Mouse (Mus musculus): ENCODE measurements around the gene Usp43. TPM values are rescaled to one million over a fixed set of nuclear protein-coding genes. Genes with fewer than 3 reads are reported as not detected.

The Usp43 gene
- polyA plus RNA-seq (2016; fragmentation: Nextera tagmentation; extraction: Ambion mirVana), result 0.64 and 0.77 TPM in 2 replicates

DNA sequence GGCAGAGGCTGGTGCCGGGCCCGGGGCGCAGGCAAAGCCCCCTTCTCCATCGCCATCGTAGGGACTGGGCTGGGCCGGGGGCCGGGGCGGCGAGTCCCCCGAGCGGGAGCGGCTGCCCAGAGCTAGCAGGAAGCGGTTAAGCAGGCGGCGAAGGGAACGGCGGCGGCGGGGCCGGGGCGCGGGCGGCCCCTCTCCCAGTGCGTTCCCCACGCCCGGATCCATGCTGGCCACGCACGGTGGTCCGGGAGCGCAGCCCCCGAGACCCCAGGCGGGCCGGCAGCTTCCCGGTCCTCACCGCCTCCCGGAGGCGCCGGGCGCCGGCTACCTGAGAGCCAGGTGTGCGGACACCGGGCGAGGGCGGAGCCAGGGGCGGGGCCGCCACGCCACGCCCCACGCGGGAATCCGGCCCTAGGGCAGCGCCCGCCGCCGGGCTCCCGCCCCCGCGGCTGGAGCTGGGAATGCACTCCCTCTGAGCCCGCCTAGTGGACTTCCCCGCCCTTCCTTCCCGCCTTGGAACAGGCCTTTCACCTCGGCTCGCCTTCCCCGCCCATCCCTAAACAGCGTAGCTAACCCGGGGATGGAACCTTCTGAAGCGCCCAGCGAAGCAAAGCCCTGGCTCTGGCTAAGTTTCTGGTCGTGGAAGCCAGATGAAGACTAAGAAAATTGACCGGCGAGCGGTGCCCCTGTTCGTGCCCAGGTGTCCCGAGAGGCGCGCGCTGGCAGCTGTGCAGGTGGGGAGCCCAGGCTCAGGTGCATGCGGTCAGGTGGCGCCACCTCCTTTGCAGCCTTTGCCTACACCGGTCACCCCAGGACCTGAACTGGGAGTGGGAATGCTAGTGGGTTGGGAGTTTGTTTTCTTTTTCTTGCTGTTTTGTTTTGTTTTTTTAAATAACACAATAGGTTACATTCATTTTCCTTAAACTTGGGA is at the start of gene Usp43:
Gene Usp43, minus strand, starts transcription at position 327 of the 928 bp plus-strand sequence.
- Histone ChIP-seq H3K4me1 (peaks cover 17% of the 10 kb centered on the region), H3K27ac (no peak within 1 kb of the TSS), H3K4me2 (peak within 1 kb of the TSS; percentile 100), H3K27me3 (peaks cover 39% of the 10 kb centered on the region), H3K9me3 (no peaks in the 10 kb centered on the region), H3K9ac (peak within 1 kb of the TSS; percentile 69), H3K36me3 (replicated peaks) (no peaks in the 10 kb centered on the region), H3K4me3 (replicated peaks) (peak within 1 kb of the TSS; percentile 78)
- WGBS, result under 1% methylated on average over 79 of the region's 80 CpGs
- peak; percentile 63; the same call in 1 of the 2 replicates for ATAC-seq (ENCODE audit: low FRiP score)

DNA sequence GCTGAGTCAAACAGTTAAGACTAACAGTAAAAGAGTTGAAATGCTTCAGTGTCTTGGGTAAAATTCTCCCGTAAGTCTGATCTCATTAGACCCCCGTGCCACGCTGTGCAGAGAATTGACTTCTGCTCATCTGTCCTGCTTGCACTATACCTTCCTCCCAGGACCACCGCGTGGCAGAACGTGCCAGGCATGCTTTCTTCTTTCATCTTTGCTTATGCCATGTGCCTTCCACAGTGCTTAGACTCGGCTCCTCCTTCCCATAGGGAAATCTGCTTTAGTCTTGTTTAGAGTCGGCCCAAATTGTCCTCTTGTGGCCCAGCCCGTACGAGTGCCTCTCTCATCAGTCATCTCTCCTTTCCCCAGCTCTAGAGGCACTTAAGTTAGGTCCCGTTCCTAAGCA is 45.9 kb upstream of the Usp43 start:
- H3K36me3 ChIP-seq (replicated peaks), result peaks cover 17% of the 10 kb centered on the region
- H3K9me3 ChIP-seq, result no peaks in the 10 kb centered on the region
- WGBS, result 73% methylated on average over 11 of the region's 11 CpGs
- H3K4me3 ChIP-seq (replicated peaks), result no peak overlapping the region
- no peak overlapping the region for H3K4me2 ChIP-seq
- H3K27me3 ChIP-seq, result no peaks in the 10 kb centered on the region
- no peak overlapping the region for H3K27ac ChIP-seq
- H3K4me1 ChIP-seq, result peaks cover 20% of the 10 kb centered on the region
- no peak overlapping the region for H3K9ac ChIP-seq
- no peak for ATAC-seq (ENCODE audit: low FRiP score)

DNA sequence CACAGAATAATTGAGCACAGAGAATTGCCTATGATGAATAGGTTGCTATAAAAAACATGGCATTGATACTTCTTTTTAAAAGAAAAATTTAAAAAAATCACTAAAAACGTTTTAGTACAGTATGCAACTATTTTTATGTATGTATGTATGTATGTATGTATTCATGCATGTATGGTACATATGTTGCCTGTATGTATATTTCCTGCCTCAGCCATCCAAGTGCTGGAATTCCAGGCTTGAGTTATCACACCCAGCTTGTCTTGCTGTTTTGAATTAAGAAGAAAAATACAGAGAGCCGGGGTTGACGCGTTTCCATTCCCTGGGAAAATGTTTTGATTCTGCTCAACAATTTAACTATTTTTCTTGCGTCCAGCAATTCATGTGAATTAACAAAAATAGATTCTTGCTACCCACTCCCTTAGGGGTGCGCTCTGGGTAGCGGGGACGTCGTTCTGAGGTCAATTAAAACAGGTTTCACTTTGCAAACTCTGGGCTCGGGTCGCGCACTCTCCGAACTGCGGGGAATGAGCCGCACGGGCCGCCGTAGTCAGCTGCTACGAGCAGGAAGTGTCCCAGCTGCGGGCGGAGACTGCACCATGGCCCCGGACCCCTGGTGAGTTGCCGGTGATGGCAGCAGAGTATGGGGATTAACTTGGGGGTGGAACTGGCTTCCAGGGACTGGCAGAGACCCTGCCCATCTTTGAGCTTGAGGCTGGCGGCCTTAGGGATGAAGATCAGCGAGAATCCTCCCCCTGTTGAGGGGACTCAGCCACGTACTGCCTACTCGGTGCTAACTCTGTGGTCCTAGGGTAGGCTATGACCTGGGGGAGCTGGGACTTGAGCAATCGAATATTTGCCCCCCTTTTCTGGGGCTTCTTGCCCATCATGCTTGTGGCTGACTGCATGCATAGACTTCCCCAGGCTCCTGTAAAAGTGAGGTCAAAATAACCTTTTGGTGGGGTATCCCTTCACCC is 44.2 kb upstream of the Usp43 start, which contains the start of gene Stx8:
Gene Stx8, plus strand, starts transcription at position 289 of the 974 bp plus-strand sequence.
- Histone ChIP-seq H3K27ac (no peak within 1 kb of the TSS), H3K4me2 (peak within 1 kb of the TSS; percentile 89), H3K9me3 (no peaks in the 10 kb centered on the region), H3K4me1 (peaks cover 20% of the 10 kb centered on the region), H3K9ac (peak within 1 kb of the TSS; percentile 66), H3K4me3 (replicated peaks) (peak within 1 kb of the TSS; percentile 63), H3K36me3 (replicated peaks) (peaks cover 10% of the 10 kb centered on the region; the same call in 1 of the 2 replicates), H3K27me3 (no peaks in the 10 kb centered on the region)
- WGBS, result under 1% methylated on average over 28 of the region's 28 CpGs
- ATAC-seq (ENCODE audit: low FRiP score), result peak; percentile 88

DNA sequence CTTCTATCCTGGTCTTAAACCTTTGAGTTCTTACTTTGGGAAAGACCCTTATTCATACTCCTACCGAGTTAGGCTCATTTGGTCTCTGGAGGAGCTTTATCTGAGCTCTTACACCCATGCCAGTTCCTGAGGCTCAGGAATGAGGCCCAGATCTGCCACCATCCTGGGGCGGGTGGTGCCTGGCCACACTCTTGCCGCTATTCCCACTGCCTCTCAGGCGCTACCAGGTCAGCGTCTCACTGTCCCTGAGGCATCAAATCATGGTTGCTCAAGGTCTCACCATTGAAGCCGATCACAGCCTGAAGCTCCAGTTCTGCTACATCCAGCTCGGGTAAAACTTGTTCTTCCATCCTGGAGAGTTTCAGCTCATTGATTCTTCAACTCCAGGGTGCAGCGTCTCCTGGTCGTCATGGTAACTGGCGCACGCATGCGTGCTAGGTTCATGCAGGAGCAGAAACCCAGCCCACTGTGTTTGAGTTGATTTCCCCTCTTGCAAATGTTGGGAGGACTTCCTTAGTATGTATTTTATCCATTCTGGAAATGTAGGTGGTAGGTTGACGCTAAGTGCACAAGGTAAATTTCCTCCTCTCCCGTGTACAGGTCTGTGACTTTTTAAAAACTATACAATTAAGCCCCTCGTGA is 43.4 kb upstream of the Usp43 start, which contains the start of gene Cfap52:
Gene Cfap52, minus strand, starts transcription at position 410 of the 642 bp plus-strand sequence.
- Histone ChIP-seq H3K27me3 (no peaks in the 10 kb centered on the region), H3K4me1 (peaks cover 20% of the 10 kb centered on the region), H3K4me3 (replicated peaks) (peak within 1 kb of the TSS; percentile 63), H3K9me3 (no peaks in the 10 kb centered on the region), H3K36me3 (replicated peaks) (peaks cover 3% of the 10 kb centered on the region; the same call in 1 of the 2 replicates), H3K4me2 (peak within 1 kb of the TSS; percentile 89), H3K9ac (peak within 1 kb of the TSS; percentile 66), H3K27ac (no peak within 1 kb of the TSS)
- 8% methylated on average over 15 of the region's 15 CpGs for WGBS
- ATAC-seq (ENCODE audit: low FRiP score), result peak; percentile 82

DNA sequence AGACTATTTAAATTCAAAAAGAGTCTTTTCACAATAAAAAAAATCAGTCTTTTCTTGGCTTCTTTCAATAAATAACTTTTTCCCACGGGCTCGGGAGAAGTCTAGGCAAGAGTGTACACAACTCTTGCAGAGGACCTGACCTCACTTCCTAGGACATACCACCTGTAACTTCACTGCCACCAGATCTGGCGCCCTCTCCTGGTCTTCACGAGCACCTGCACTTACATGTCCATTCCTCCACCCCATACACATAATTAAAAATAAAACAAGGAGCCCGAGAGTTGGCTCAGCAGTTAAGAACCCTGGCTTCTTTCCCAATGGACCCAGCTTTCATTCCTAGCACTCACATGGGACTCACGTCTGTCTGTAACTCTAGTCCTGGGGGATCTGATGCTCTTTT is 42.2 kb upstream of the Usp43 start:
- peaks cover 20% of the 10 kb centered on the region for H3K4me1 ChIP-seq
- WGBS, result 76% methylated on average over 6 of the region's 6 CpGs
- H3K9ac ChIP-seq, result no peak overlapping the region
- H3K27me3 ChIP-seq, result no peaks in the 10 kb centered on the region
- H3K9me3 ChIP-seq, result no peaks in the 10 kb centered on the region
- no peak overlapping the region for H3K27ac ChIP-seq
- no peak for ATAC-seq (ENCODE audit: low FRiP score)
- H3K36me3 ChIP-seq (replicated peaks), result no peaks in the 10 kb centered on the region
- no peak overlapping the region for H3K4me2 ChIP-seq
- H3K4me3 ChIP-seq (replicated peaks), result no peak overlapping the region

DNA sequence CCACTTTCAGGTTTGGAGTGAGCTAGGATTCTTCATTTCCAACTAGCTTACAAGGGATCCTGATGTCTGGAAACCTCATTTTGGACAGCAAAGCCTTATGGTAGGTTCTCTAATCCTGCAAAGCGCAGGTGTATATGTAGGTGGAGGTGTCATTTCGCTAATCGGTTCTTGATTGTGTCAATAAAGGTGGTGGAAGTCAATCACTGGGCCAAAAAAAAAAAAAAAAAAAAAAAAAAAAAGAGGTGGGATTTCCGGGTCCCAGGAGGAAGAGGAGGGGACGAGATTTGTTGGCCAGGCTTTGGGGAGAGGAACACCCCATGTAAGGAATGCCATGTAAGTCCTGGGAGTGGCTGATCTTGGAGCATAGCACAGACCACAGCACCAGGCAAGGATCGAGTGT is 32.5 kb upstream of the Usp43 start:
- no peaks in the 10 kb centered on the region for H3K4me1 ChIP-seq
- WGBS, result 90% methylated on average over 6 of the region's 6 CpGs
- H3K27ac ChIP-seq, result no peak overlapping the region
- H3K36me3 ChIP-seq (replicated peaks), result no peaks in the 10 kb centered on the region
- no peak overlapping the region for H3K4me2 ChIP-seq
- no peaks in the 10 kb centered on the region for H3K9me3 ChIP-seq
- no peaks in the 10 kb centered on the region for H3K27me3 ChIP-seq
- H3K4me3 ChIP-seq (replicated peaks), result no peak overlapping the region
- ATAC-seq (ENCODE audit: low FRiP score), result no peak
- H3K9ac ChIP-seq, result no peak overlapping the region

DNA sequence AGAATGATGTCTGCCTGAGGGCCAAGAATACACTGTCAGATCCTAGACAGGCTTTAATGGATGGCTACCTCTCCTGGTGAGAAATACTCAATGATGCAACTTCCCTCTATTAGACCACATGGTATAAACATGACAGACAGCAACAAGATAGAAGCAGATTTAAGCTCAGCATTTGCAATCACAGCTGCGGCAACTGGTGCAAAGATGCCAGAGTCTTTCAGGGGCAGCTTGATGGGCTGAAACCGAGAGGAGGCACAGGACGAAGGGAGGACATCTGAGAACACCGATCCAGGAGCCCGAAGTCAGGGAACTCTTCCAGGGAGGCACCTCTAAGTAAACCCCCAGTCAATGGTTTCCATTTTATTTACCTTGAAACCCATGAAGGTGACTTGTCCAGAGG is 31.7 kb upstream of the Usp43 start:
- no peaks in the 10 kb centered on the region for H3K9me3 ChIP-seq
- 91% methylated on average over 5 of the region's 5 CpGs for WGBS
- H3K4me1 ChIP-seq, result no peaks in the 10 kb centered on the region
- no peak overlapping the region for H3K4me3 ChIP-seq (replicated peaks)
- H3K27me3 ChIP-seq, result no peaks in the 10 kb centered on the region
- no peak overlapping the region for H3K4me2 ChIP-seq
- H3K9ac ChIP-seq, result no peak overlapping the region
- H3K36me3 ChIP-seq (replicated peaks), result no peaks in the 10 kb centered on the region
- no peak for ATAC-seq (ENCODE audit: low FRiP score)
- H3K27ac ChIP-seq, result no peak overlapping the region

DNA sequence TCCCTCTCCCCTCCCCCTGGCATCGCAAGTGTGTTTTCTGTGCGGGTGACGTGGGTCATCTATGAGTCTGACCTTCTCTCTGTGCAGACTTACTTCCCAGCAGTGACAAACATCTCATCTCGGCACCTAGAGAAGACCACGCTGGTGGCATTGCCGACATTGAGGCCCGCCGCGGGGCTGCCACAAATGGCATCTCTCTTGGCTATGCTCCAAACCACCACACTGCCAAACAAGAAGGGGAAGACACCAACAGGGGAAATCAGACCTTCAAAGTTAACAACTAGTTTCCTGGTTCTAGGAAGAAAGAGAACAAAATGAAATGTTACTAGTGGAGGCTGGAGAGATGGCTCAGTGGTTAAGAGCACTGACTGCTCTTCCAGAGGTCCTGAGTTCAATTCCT is 27.5 kb upstream of the Usp43 start:
- WGBS, result 87% methylated on average over 9 of the region's 9 CpGs

DNA sequence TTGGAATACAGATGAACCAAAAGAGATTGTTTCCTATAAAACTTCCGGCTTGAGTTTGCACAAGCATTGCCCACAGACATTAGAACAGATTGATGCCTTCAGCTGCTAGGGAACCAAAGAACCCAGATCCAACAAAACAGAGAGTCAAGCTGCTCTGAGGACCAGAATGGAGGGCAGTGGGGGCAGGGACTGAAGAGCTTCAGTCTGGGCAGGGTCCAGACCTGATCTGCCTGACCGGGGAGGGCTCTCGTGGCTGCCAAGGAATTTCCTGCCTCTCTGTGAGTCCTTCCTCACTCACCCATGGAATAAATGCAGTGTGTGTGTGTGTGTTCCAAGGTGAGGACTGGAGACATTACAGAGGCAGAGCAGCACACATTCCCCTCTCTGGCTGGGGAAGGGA is 26.3 kb upstream of the Usp43 start:
- H3K27me3 ChIP-seq, result no peaks in the 10 kb centered on the region
- H3K4me3 ChIP-seq (replicated peaks), result no peak overlapping the region
- H3K9me3 ChIP-seq, result no peaks in the 10 kb centered on the region
- H3K27ac ChIP-seq, result no peak overlapping the region
- no peaks in the 10 kb centered on the region for H3K36me3 ChIP-seq (replicated peaks)
- no peak overlapping the region for H3K4me2 ChIP-seq
- no peak overlapping the region for H3K9ac ChIP-seq
- H3K4me1 ChIP-seq, result no peaks in the 10 kb centered on the region
- WGBS, result 80% methylated on average over 3 of the region's 3 CpGs
- ATAC-seq (ENCODE audit: low FRiP score), result no peak

More for the DNA sequence above, 27.5 kb upstream of the Usp43 start:
- no peak overlapping the region for H3K4me3 ChIP-seq (replicated peaks)
- no peak overlapping the region for H3K9ac ChIP-seq
- no peaks in the 10 kb centered on the region for H3K36me3 ChIP-seq (replicated peaks)
- H3K27ac ChIP-seq, result no peak overlapping the region
- ATAC-seq (ENCODE audit: low FRiP score), result no peak
- no peak overlapping the region for H3K4me2 ChIP-seq
- H3K9me3 ChIP-seq, result no peaks in the 10 kb centered on the region
- H3K27me3 ChIP-seq, result no peaks in the 10 kb centered on the region
- H3K4me1 ChIP-seq, result no peaks in the 10 kb centered on the region

DNA sequence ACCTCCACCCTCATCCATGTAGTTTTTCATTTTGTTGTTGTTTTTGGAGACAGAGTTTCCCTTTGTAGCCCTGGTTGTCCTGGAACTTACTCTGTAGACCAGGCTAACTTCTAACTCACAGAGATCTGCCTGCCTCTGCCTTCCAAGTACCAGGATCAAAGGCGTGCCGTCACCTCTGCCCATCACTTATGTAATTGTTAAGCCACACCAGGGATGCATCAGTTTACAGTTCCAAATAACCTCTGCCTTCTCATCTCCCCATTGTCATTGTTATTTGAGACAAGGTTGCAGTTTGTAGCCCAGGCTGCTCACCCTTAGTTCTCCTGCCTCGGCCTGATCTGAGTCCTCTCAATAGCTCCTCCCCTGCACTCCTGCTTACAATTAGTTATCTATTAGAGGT is 10.2 kb upstream of the Usp43 start:
- Histone ChIP-seq H3K27ac (no peak overlapping the region), H3K4me1 (no peaks in the 10 kb centered on the region), H3K4me2 (no peak overlapping the region), H3K9ac (no peak overlapping the region), H3K4me3 (replicated peaks) (no peak overlapping the region), H3K9me3 (no peaks in the 10 kb centered on the region), H3K36me3 (replicated peaks) (no peaks in the 10 kb centered on the region), H3K27me3 (no peaks in the 10 kb centered on the region)
- 94% methylated on average over 3 of the region's 3 CpGs for WGBS
- no peak for ATAC-seq (ENCODE audit: low FRiP score)

DNA sequence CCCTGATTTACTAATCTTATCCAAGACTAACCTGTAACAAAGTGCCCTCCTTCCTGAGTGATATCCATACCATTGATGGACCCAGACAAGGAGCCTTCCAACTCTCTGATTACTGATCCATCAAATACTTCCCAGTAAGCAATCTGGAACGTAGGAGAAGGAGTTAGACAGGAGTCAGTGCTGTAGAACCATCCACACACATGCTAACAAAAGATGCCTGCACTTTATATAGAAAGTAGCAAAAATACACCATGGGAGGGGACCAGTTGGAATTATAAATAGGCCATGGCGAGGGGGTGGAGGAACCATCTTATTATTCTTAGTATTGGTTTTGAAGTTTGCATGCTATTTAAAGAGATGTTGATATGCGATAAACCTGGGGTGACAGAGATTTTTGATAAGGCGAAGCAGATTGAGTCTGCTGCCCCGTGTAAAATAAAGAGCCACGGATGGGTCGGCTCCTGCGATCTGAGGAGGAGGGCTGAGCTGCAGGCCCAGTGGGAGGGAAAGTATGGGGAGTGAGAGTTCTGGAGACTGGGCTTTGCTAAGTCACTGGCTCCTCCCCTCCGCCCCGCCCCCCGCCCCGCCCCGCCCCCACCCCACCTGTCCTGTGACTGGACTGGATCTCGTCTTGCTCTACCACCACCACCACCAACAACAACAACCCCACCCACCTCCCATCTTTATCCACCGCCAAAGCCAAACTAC is 4.5 kb upstream of the Usp43 start:
- H3K4me2 ChIP-seq, result no peak overlapping the region
- no peak overlapping the region for H3K4me3 ChIP-seq (replicated peaks)
- WGBS, result 19% methylated on average over 9 of the region's 15 CpGs
- H3K27ac ChIP-seq, result no peak overlapping the region
- H3K27me3 ChIP-seq, result peaks cover 9% of the 10 kb centered on the region
- no peaks in the 10 kb centered on the region for H3K9me3 ChIP-seq
- H3K36me3 ChIP-seq (replicated peaks), result no peaks in the 10 kb centered on the region
- no peak overlapping the region for H3K9ac ChIP-seq
- no peak for ATAC-seq (ENCODE audit: low FRiP score)
- peaks cover 11% of the 10 kb centered on the region for H3K4me1 ChIP-seq
